Mouse (Mus musculus) forebrain, embryonic 11.5 days (tissue): ENCODE measurements around the gene Prg4. TPM values are rescaled to one million over a fixed set of nuclear protein-coding genes. Genes with fewer than 3 reads are reported as not detected.

Experiments
- ATAC-seq: fragments of 200-750 bp; cut with Nextera tagmentation; replicated peaks from 2 replicates; pipeline ENCODE4 v1.8.0; 2017; ENCODE audit warnings: moderate TSS enrichment; ENCODE audit not compliant: low FRiP score
- DNase-seq: peaks from one replicate; pipeline ENCODE4 v3.0.0-alpha.2; 2017; ENCODE audit warnings: low spot score
- H3K27ac ChIP-seq: fragments of 300-500 bp; sonication (generic); 2 replicates; pipeline ENCODE4 v1.5.1; 2014; ENCODE audit warnings: low read depth, low read length
- H3K27me3 ChIP-seq: fragments of 300-500 bp; sonication (generic); 2 replicates; pipeline ENCODE4 v1.6.1; 2014; ENCODE audit warnings: mild to moderate bottlenecking, low read length, mixed read lengths; ENCODE audit not compliant: control insufficient read depth, insufficient read depth
- H3K36me3 ChIP-seq: fragments of 300-500 bp; sonication (generic); 2 replicates; pipeline ENCODE4 v1.6.1; 2014; ENCODE audit warnings: mild to moderate bottlenecking, low read length, moderate library complexity, mixed read lengths; ENCODE audit not compliant: control insufficient read depth, insufficient read depth
- H3K4me1 ChIP-seq: fragments of 300-500 bp; sonication (generic); replicated peaks from 2 replicates; pipeline ENCODE4 v1.6.1; 2014; ENCODE audit warnings: low read length, mixed read lengths; ENCODE audit not compliant: control insufficient read depth, insufficient read depth
- H3K4me2 ChIP-seq: fragments of 300-500 bp; sonication (generic); 2 replicates; pipeline ENCODE4 v1.6.1; 2014; ENCODE audit warnings: low read depth, mild to moderate bottlenecking, low read length, moderate library complexity, mixed read lengths; ENCODE audit not compliant: severe bottlenecking
- H3K4me3 ChIP-seq: fragments of 300-500 bp; sonication (generic); 2 replicates; pipeline ENCODE4 v1.5.1; 2014; ENCODE audit warnings: low read depth, low read length
- H3K9ac ChIP-seq: fragments of 300-500 bp; sonication (generic); 2 replicates; pipeline ENCODE4 v1.6.1; 2014; ENCODE audit warnings: low read length
- H3K9me3 ChIP-seq: fragments of 300-500 bp; sonication (generic); 2 replicates; pipeline ENCODE4 v1.6.1; 2016; ENCODE audit warnings: low read length, mixed read lengths; ENCODE audit not compliant: control insufficient read depth
- whole genome bisulfite sequencing: fragments of 180-500 bp; shearing (Covaris S2); extraction: QIAGEN DNeasy Blood & Tissue Kit; methylation state at CpG from one replicate; pipeline ENCODE4 v1.1.7; 2014; 5-methylcytosine and 5-hydroxymethylcytosine counted together
- polyA plus RNA-seq: library from polyadenylated mRNA; unstranded; fragments of >200 nt; fragmentation: Nextera tagmentation; extraction: Ambion mirVana; gene quantifications from 2 replicates; pipeline ENCODE4 v1.2.1, GENCODE M21; 2014

The Prg4 gene
- polyA plus RNA-seq, 1 experiment from 2014 or later = 0.73 TPM

DNA sequence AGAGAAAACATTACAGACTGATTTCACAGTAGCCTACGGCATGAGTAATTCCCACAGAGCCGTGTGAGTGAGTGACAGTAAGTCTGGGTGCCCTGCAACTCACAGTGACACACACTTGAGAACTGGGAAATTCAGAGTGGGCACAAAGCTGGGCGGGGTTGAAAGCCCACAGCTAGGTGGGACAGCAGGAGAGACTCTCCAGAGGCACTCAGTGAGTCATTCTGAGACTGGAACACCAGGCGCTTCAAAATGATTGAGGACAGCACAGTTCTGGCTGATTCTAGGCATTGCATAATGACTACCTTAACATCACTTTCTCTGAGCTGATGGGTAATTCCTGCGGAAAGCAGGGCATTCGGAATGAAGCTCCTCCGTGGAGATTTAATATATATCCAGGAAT is 6.6 kb upstream of the Prg4 start:
- Histone ChIP-seq H3K9ac (no peak overlapping the region), H3K36me3 (no peaks in the 10 kb centered on the region), H3K4me1 (no peaks in the 10 kb centered on the region), H3K27me3 (no peaks in the 10 kb centered on the region), H3K4me3 (no peak overlapping the region), H3K27ac (no peak overlapping the region), H3K4me2 (no peak overlapping the region), H3K9me3 (no peaks in the 10 kb centered on the region)
- no peak for ATAC-seq
- 87% methylated on average over 7 of the region's 7 CpGs for WGBS
- DNase-seq = no peak

DNA sequence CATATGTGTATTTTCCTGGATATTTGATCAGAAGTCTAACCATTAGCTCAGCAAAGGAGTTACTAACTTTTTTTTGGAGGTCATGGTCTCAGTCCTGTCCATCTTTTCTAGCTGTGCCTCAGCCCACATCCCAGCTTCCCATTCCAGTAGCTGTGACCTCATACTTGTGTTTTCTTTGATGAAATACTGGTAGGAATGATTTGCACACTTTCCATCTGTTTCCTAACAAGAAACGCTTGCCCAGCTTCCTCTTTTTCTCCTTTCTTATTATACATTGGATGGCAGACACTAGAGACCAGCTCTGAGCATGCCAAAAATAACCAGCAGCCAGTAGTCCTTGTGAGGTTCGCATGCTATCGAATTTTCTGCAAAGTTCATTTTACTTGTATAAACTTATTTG is 4.0 kb upstream of the Prg4 start:
- 89% methylated on average over 3 of the region's 3 CpGs for WGBS
- Histone ChIP-seq H3K4me3 (no peak overlapping the region), H3K36me3 (no peaks in the 10 kb centered on the region), H3K27ac (no peak overlapping the region), H3K4me1 (no peaks in the 10 kb centered on the region), H3K27me3 (no peaks in the 10 kb centered on the region), H3K9ac (no peak overlapping the region), H3K4me2 (no peak overlapping the region), H3K9me3 (no peaks in the 10 kb centered on the region)
- no peak for ATAC-seq
- DNase-seq = no peak

DNA sequence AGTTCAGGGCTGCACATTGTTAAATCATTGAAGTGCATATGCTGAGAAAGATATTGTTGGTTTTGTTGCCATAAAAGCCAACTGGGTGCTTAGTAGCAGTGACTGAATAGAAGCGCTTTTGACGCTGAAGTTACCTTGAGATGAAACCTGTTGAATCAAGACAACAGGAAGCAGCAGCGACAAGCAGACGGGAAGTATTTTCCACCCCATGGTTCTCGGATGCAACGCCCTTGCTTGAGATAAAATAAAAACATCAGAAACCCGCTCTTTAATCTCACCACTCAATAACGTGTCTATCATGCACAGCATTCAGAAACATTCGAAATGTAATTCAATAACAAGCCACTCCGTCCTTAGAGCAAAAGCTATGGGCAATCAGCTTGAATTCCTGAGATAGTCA is 601 bp downstream of the Prg4 start:
- ATAC-seq = no peak
- Histone ChIP-seq H3K4me2 (no peak overlapping the region), H3K36me3 (no peaks in the 10 kb centered on the region), H3K4me1 (no peaks in the 10 kb centered on the region), H3K4me3 (no peak overlapping the region), H3K9me3 (no peaks in the 10 kb centered on the region), H3K27me3 (no peaks in the 10 kb centered on the region), H3K27ac (no peak overlapping the region), H3K9ac (no peak overlapping the region)
- 88% methylated on average over 10 of the region's 10 CpGs for WGBS
- DNase-seq = no peak

DNA sequence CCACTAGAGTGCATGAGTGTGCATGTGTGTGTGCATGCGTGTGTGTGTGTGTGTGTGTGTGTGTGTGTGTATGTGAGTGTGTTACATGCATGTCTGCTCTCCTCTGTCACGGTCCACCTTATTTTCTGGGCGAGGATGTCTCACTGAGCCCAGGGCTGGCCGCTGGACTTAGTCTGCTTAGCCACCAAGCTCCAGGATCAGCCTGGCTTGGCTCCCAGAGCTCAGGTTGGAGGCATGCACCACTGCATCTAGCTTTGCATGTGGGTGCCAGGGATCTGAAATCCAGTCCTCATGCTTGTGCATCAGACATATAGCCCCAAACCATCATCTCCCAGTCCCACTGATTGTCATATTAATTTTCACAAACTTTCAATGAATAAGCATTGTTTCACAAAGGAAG is 2.3 kb downstream of the Prg4 start:
- Histone ChIP-seq H3K4me3 (no peak overlapping the region), H3K9ac (no peak overlapping the region), H3K4me1 (no peaks in the 10 kb centered on the region), H3K4me2 (no peak overlapping the region), H3K27me3 (no peaks in the 10 kb centered on the region), H3K27ac (no peak overlapping the region), H3K36me3 (no peaks in the 10 kb centered on the region), H3K9me3 (no peaks in the 10 kb centered on the region)
- DNase-seq = no peak
- ATAC-seq = no peak
- WGBS = 86% methylated on average over 4 of the region's 4 CpGs

DNA sequence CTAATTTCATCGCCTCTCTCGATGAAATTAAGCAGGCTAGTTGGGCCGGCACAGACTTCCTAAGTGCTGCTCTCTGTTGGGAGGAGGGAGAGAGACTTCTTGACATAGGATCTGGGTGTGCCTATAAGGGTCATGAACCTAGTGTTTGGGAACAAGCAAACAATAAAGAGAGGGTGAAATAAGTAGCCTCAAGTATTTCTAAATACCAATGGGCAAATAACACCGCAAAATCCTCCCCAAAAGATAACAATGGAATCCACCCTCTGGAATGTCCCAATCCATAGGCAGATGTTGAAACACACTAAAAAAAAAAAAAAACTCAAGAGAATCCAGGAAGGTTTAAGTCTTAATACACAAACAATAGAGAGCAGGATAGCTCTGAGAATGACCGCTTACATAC is 2.9 kb downstream of the Prg4 start:
- no peak for ATAC-seq
- Histone ChIP-seq H3K9ac (no peak overlapping the region), H3K4me1 (no peaks in the 10 kb centered on the region), H3K27me3 (no peaks in the 10 kb centered on the region), H3K4me2 (no peak overlapping the region), H3K9me3 (no peaks in the 10 kb centered on the region), H3K4me3 (no peak overlapping the region), H3K27ac (no peak overlapping the region), H3K36me3 (no peaks in the 10 kb centered on the region)
- WGBS = 86% methylated on average over 5 of the region's 5 CpGs
- no peak for DNase-seq

DNA sequence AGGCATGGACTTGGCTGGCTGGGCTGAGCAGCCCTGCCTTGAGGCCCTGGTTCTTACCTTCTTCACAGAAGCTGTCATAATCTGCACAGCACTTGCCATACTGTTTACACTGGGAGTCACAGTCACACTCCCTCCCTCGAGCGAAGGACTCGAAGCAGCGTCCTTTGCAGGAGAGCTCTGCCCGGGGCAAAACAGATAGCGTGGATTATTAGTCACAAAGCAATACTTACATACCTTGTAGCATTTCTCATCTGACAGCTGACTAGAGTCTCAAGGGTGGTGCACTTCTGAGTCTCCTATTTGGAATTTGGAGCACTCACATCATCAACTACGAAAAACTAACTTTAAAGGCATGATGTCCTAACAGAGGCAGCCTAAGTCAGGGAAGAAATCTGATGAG is 5.4 kb downstream of the Prg4 start:
- no peak overlapping the region for H3K4me3 ChIP-seq
- no peak overlapping the region for H3K4me2 ChIP-seq
- H3K9ac ChIP-seq = no peak overlapping the region
- WGBS = 80% methylated on average over 7 of the region's 7 CpGs
- no peaks in the 10 kb centered on the region for H3K27me3 ChIP-seq
- no peaks in the 10 kb centered on the region for H3K9me3 ChIP-seq
- H3K27ac ChIP-seq = no peak overlapping the region
- DNase-seq (no peak), ATAC-seq (no peak)
- H3K4me1 ChIP-seq = no peaks in the 10 kb centered on the region
- no peaks in the 10 kb centered on the region for H3K36me3 ChIP-seq

DNA sequence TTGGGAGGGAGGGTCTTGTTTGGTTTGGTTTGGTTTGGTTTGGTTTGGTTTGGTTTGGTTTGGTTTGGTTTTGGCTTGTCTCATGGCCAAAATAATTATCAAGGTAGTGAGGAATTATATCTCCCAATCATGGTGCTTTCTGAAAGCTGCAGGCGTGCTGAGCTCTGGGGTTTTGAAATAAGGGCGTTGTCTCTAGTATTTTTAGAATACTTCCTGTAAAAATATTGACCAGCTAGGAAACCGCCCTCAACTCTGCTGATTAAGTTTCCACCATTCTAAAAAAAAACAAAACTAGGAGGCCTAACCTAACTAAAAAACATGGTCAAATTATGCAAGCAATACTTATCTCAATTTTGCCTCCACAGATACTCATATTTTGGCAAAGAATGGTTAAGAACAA is 6.4 kb downstream of the Prg4 start:
- 89% methylated on average over 3 of the region's 3 CpGs for WGBS

DNA sequence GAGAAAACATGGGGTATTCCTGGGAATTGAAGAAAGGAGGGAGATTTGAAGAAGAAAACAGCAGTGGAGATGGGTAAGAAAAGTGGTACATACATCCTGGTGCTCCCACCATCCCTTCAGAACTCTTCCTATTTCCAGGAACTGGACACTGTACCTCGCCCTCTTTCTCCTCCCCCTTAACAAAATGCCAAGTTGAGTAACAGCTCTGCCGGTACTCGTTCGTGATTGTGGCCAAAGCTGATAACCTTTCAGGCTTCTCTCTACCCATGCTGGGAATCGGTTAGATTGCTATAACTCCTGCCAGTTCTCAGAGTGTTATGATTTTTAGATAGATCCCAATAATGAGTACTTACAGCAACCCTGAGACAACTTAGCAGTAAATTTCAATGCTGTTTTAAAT is 7.0 kb downstream of the Prg4 start:
- no peak for DNase-seq
- H3K36me3 ChIP-seq = no peaks in the 10 kb centered on the region
- H3K4me2 ChIP-seq = no peak overlapping the region
- no peak for ATAC-seq
- WGBS = 92% methylated on average over 5 of the region's 5 CpGs
- H3K27ac ChIP-seq = no peak overlapping the region
- no peak overlapping the region for H3K9ac ChIP-seq
- H3K4me3 ChIP-seq = no peak overlapping the region
- no peaks in the 10 kb centered on the region for H3K4me1 ChIP-seq
- no peaks in the 10 kb centered on the region for H3K27me3 ChIP-seq
- H3K9me3 ChIP-seq = no peaks in the 10 kb centered on the region

More for the DNA sequence above, 6.4 kb downstream of the Prg4 start:
- H3K4me3 ChIP-seq = no peak overlapping the region
- no peak overlapping the region for H3K4me2 ChIP-seq
- no peaks in the 10 kb centered on the region for H3K27me3 ChIP-seq
- no peaks in the 10 kb centered on the region for H3K4me1 ChIP-seq
- no peaks in the 10 kb centered on the region for H3K36me3 ChIP-seq
- H3K27ac ChIP-seq = no peak overlapping the region
- ATAC-seq (no peak), DNase-seq (no peak)
- no peak overlapping the region for H3K9ac ChIP-seq
- no peaks in the 10 kb centered on the region for H3K9me3 ChIP-seq

DNA sequence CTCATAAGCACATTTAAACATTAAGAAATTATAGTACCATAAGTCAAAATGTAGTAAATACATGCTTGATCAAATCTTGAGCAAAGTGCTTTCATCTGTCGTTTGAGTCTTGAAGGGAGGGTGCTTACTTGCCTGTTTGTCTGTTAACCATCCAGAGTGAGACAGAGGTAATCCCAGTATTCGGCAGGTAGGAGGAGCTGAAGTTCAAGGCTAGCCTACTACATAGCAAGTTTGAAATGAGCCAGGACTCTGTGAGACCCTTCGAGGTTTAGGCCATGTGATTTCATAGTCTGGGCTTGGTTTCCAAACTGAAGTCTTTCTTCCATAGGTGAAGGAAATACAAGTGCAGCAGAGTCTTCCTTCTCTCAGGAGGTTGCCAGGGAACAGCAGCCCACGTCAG is 24.2 kb downstream of the Prg4 start:
- H3K9ac ChIP-seq = no peak overlapping the region
- no peak overlapping the region for H3K4me3 ChIP-seq
- 86% methylated on average over 4 of the region's 4 CpGs for WGBS
- ATAC-seq = no peak
- no peak overlapping the region for H3K27ac ChIP-seq
- H3K4me1 ChIP-seq = no peaks in the 10 kb centered on the region
- no peak for DNase-seq
- H3K36me3 ChIP-seq = peaks cover 6% of the 10 kb centered on the region
- H3K4me2 ChIP-seq = no peak overlapping the region
- no peaks in the 10 kb centered on the region for H3K9me3 ChIP-seq
- H3K27me3 ChIP-seq = no peaks in the 10 kb centered on the region
